Mouse (Mus musculus) c-Kit-positive CD71-positive TER-119-positive erythroid progenitor cells, embryonic 14.5 days (primary cell): ENCODE measurements around the gene Cym.

Experiments used
- DNase-seq: peaks from one replicate; pipeline ENCODE4 v3.0.0-alpha.2; 2013; ENCODE audit warnings: low spot score

Gene Cym

GRCm38 (mm10) chr3:107223230-107223629 lies 1.7 kb upstream of the Cym start:
- DNase-seq, result no peak

- DNase-seq, result no peak
Measured at GRCm38 (mm10) chr3:107218572-107218971, 3.0 kb downstream of the Cym start.

GRCm38 (mm10) chr3:107217101-107217480 lies 4.4 kb downstream of the Cym start:
- DNase-seq, result no peak

GRCm38 (mm10) chr3:107216400-107217100 lies 5.0 kb downstream of the Cym start:
- no peak for DNase-seq

GRCm38 (mm10) chr3:107214606-107215005 lies 6.9 kb downstream of the Cym start:
- no peak for DNase-seq

- DNase-seq, result no peak
Measured at GRCm38 (mm10) chr3:107207625-107208253, 13.8 kb downstream of the Cym start.

GRCm38 (mm10) chr3:107206490-107207150 lies 14.9 kb downstream of the Cym start:
- DNase-seq, result no peak

- peak; percentile 46 for DNase-seq
Measured at GRCm38 (mm10) chr3:107205994-107206393, 15.5 kb downstream of the Cym start.

- DNase-seq, result no peak
Measured at GRCm38 (mm10) chr3:107205170-107205569, 16.4 kb downstream of the Cym start.

GRCm38 (mm10) chr3:107204413-107204812 lies 17.1 kb downstream of the Cym start:
- DNase-seq, result no peak

GRCm38 (mm10) chr3:107201310-107202180 lies 20.0 kb downstream of the Cym start:
- DNase-seq, result no peak

GRCm38 (mm10) chr3:107188226-107188899 lies 33.2 kb downstream of the Cym start:
- DNase-seq, result no peak

GRCm38 (mm10) chr3:107187022-107187421 lies 34.5 kb downstream of the Cym start:
- DNase-seq, result no peak

- DNase-seq, result no peak
Measured at GRCm38 (mm10) chr3:107185597-107185996, 35.9 kb downstream of the Cym start.

- no peak for DNase-seq
Measured at GRCm38 (mm10) chr3:107183178-107183577, 38.4 kb downstream of the Cym start.

- no peak for DNase-seq
Measured at GRCm38 (mm10) chr3:107182756-107183155, 38.8 kb downstream of the Cym start, which contains the start of gene Kcna10. Kcna10 (plus strand) TSS chr3:107183056.

- DNase-seq, result no peak
Measured at GRCm38 (mm10) chr3:107180860-107181259, 40.7 kb downstream of the Cym start.

GRCm38 (mm10) chr3:107176501-107176900 lies 45.0 kb downstream of the Cym start:
- DNase-seq, result no peak

GRCm38 (mm10) chr3:107175486-107175885 lies 46.0 kb downstream of the Cym start:
- no peak for DNase-seq

GRCm38 (mm10) chr3:107172556-107172955 lies 49.0 kb downstream of the Cym start:
- DNase-seq, result no peak

- DNase-seq, result no peak
Measured at GRCm38 (mm10) chr3:107171964-107172363, 49.6 kb downstream of the Cym start.

GRCm38 (mm10) chr3:107169552-107169951 lies 52.0 kb downstream of the Cym start:
- no peak for DNase-seq
